Mouse (Mus musculus) hindbrain, embryonic 14.5 days (tissue): ENCODE measurements around the gene Kcnj4. TPM values are rescaled to one million over a fixed set of nuclear protein-coding genes. Genes with fewer than 3 reads are reported as not detected.

Source experiments
- ATAC-seq: fragments of 200-750 bp; cut with Nextera tagmentation; 2 replicates; pipeline ENCODE4 v1.8.0; 2017; ENCODE audit warnings: moderate number of reproducible peaks, mild to moderate bottlenecking, moderate TSS enrichment, moderate library complexity; ENCODE audit not compliant: low FRiP score
- DNase-seq: peaks from one replicate; pipeline ENCODE4 v3.0.0-alpha.2; 2015; ENCODE audit warnings: low spot score
- H3K27ac ChIP-seq: fragments of 300-500 bp; sonication (generic); 2 replicates; pipeline ENCODE4 v1.5.1; 2014; ENCODE audit warnings: mild to moderate bottlenecking, moderate library complexity
- H3K27me3 ChIP-seq: fragments of 300-500 bp; sonication (generic); 2 replicates; pipeline ENCODE4 v1.6.1; 2014; ENCODE audit warnings: mild to moderate bottlenecking, low read length, mixed read lengths; ENCODE audit not compliant: control insufficient read depth, insufficient read depth
- H3K36me3 ChIP-seq: fragments of 300-500 bp; sonication (generic); replicated peaks from 2 replicates; pipeline ENCODE4 v1.6.1; 2014; ENCODE audit not compliant: control insufficient read depth, insufficient read depth
- H3K4me1 ChIP-seq: fragments of 300-500 bp; sonication (generic); replicated peaks from 2 replicates; pipeline ENCODE4 v1.6.1; 2014; ENCODE audit warnings: antibody characterized with exemption, low read length, mixed read lengths; ENCODE audit not compliant: control insufficient read depth, insufficient read depth
- H3K4me2 ChIP-seq: fragments of 300-500 bp; sonication (generic); replicated peaks from 2 replicates; pipeline ENCODE4 v1.6.1; 2014; ENCODE audit warnings: mild to moderate bottlenecking, moderate library complexity
- H3K4me3 ChIP-seq: fragments of 300-500 bp; sonication (generic); replicated peaks from 2 replicates; pipeline ENCODE4 v1.5.1; 2014; ENCODE audit warnings: mild to moderate bottlenecking, low read length
- H3K9ac ChIP-seq: fragments of 300-500 bp; sonication (generic); 2 replicates; pipeline ENCODE4 v1.6.1; 2014
- H3K9me3 ChIP-seq: fragments of 300-500 bp; sonication (generic); 2 replicates; pipeline ENCODE4 v1.6.1; 2016; ENCODE audit warnings: low read length; ENCODE audit not compliant: control insufficient read depth
- WGBS: fragments of 180-500 bp; shearing (Covaris S2); extraction: QIAGEN DNeasy Blood & Tissue Kit; methylation state at CpG from one replicate; pipeline ENCODE4 v1.1.7; 2014; 5-methylcytosine and 5-hydroxymethylcytosine counted together
- polyA plus RNA-seq: library from polyadenylated mRNA; unstranded; fragments of >200 nt; fragmentation: Nextera tagmentation; extraction: Ambion mirVana; gene quantifications from 2 replicates; pipeline ENCODE4 v1.2.1, GENCODE M21; 2014

Gene Kcnj4
- polyA plus RNA-seq, 1 experiment from 2014 or later, result not detected

DNA sequence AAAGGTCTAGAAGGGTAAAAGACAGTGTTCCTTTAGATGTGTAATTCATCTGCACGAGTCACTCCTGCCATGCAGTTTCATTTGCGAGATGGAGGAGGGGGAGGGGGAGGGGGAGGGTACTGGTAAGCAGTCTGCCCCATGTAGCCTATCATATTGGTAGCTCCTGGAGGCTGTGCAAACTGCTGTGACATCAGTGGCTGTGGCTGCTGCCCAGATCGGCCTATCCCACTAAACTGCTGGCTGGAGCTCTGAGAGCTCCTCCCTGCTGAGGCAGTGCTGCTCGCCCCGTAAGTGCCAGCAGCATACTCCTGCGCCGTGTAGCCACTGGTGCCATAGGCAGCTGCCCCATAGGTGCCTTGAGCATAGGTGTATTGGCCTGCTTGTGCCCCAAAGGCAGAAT lies 24.9 kb upstream of the Kcnj4 start:
- no peaks in the 10 kb centered on the region for H3K4me1 ChIP-seq
- H3K9me3 ChIP-seq, result no peaks in the 10 kb centered on the region
- no peaks in the 10 kb centered on the region for H3K27me3 ChIP-seq
- 76% methylated on average over 7 of the region's 7 CpGs for WGBS
- peaks cover 94% of the 10 kb centered on the region for H3K36me3 ChIP-seq
- H3K4me2 ChIP-seq, result no peak overlapping the region
- no peak overlapping the region for H3K9ac ChIP-seq
- DNase-seq (no peak), ATAC-seq (no peak)
- no peak overlapping the region for H3K4me3 ChIP-seq
- no peak overlapping the region for H3K27ac ChIP-seq

DNA sequence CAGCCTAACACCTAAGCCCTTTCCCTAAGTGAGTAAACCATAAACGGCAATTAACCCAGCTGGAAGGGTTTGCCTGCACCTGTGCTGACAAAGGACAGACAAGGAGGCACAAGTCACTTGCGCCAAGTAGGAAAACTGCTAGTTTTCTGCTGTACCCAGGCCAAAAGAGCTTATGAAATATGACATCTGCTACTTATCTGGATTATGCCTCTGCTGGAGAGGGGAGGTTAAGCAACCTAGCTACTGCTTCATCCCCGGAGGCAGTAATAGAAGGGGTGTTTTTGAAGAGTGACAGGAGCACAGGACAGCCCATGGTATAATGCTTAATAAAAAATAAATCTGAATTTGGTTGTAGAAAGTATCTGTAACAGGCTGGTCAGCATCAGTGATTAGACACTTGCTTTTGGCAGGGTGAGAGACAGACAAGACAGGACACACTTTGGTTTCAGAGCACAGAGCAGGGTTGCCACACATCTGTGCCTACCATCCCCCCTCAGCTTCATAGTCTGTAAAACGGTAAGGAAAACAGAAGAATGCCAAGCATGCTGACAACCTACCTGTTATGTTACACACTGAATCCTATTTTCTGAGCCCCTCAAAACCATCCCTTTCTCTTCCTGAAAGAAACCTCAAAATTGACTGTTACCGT lies 23.1 kb upstream of the Kcnj4 start:
- Histone ChIP-seq H3K4me1 (no peaks in the 10 kb centered on the region), H3K36me3 (peaks cover 76% of the 10 kb centered on the region), H3K9ac (no peak overlapping the region), H3K9me3 (no peaks in the 10 kb centered on the region), H3K27me3 (no peaks in the 10 kb centered on the region), H3K4me3 (no peak overlapping the region), H3K4me2 (no peak overlapping the region), H3K27ac (no peak overlapping the region)
- DNase-seq (no peak), ATAC-seq (no peak)
- WGBS, result 79% methylated on average over 5 of the region's 5 CpGs

DNA sequence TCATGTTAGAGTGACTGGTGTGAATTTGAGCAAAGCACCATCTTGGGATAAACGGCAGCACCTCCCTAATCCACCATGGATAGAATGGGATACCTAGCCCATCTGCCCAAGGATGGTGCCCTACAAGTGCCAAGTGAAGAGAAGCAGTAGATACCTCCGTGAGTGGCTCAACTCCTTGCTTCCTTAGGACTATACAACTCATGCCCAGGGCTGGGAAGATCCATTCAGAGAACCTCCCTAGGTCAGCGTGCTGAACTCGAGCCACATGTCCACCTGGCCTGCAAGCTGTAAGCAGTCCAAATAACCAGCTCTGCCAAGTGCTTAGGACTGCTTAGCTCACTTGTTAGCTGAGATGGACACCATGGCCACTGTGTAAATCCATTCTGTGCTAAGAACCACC lies 22.2 kb upstream of the Kcnj4 start:
- no peak for ATAC-seq
- no peak for DNase-seq
- H3K27ac ChIP-seq, result no peak overlapping the region
- no peak overlapping the region for H3K9ac ChIP-seq
- no peaks in the 10 kb centered on the region for H3K27me3 ChIP-seq
- H3K4me2 ChIP-seq, result no peak overlapping the region
- 88% methylated on average over 4 of the region's 4 CpGs for WGBS
- H3K36me3 ChIP-seq, result peaks cover 67% of the 10 kb centered on the region
- H3K4me1 ChIP-seq, result no peaks in the 10 kb centered on the region
- H3K4me3 ChIP-seq, result no peak overlapping the region
- no peaks in the 10 kb centered on the region for H3K9me3 ChIP-seq

DNA sequence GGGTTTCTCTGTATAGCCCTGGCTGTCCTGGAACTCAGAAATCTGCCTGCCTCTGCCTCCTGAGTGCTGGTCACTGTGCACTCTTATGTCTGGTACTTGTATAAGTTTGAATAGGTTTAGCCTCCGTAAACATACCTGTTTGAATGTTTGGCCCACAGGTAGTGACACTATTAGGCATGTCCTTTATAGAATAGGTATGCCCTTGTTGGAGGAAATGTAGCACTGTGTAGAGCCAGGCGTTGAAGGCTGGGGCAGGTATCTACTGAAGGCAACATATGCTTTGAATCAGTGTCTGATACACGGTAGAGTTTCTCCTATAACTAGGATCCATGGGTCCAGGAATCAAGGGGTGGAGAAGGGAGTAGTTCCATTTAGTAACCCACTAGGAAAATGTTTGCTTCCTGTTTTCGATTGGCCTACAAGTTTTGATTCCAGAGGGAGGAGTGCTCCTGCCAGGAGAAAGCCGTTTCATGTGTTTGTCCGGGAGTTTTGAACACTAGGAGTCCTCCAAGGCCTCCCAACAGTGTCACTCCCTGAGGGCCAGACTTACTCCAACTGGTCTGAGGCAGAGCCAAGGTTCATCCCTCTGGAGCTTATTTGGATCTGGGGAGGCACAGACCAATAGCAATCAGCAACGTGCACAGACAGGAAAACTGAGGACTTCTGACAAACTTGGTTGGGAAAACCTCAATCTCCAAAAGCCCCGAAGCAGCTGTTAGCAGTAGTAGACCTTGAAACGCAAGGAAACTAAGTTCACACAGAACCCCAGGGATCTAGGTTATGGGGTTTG lies 21.1 kb upstream of the Kcnj4 start:
- peak; percentile 40 for DNase-seq
- Histone ChIP-seq H3K9ac (no peak overlapping the region), H3K4me1 (no peaks in the 10 kb centered on the region), H3K4me2 (no peak overlapping the region), H3K27me3 (no peaks in the 10 kb centered on the region), H3K27ac (no peak overlapping the region), H3K4me3 (no peak overlapping the region), H3K36me3 (peaks cover 56% of the 10 kb centered on the region), H3K9me3 (no peaks in the 10 kb centered on the region)
- 64% methylated on average over 9 of the region's 9 CpGs for WGBS
- ATAC-seq, result peak; percentile 22; the same call in 1 of the 2 replicates

DNA sequence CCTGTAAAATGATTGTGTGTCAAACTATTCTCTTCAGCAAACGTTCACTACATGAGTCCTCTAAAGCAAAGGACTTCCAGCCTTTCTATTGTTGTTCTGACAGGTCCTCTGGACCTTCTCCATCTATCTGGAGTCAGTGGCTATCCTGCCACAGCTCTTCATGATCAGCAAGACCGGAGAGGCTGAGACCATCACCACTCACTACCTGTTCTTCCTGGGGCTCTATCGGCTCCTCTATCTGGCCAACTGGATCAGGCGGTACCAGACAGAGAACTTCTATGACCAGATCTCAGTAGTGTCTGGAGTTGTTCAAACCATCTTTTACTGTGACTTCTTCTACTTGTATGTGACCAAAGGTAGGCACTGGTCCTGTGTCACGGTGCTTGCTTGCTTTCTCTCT lies 20.5 kb upstream of the Kcnj4 start:
- 83% methylated on average over 5 of the region's 5 CpGs for WGBS
- ATAC-seq, result peak; percentile 6; the same call in 1 of the 2 replicates
- Histone ChIP-seq H3K27ac (no peak overlapping the region), H3K27me3 (no peaks in the 10 kb centered on the region), H3K4me3 (no peak overlapping the region), H3K36me3 (peaks cover 50% of the 10 kb centered on the region), H3K4me1 (no peaks in the 10 kb centered on the region), H3K9ac (no peak overlapping the region), H3K9me3 (no peaks in the 10 kb centered on the region), H3K4me2 (no peak overlapping the region)
- no peak for DNase-seq

DNA sequence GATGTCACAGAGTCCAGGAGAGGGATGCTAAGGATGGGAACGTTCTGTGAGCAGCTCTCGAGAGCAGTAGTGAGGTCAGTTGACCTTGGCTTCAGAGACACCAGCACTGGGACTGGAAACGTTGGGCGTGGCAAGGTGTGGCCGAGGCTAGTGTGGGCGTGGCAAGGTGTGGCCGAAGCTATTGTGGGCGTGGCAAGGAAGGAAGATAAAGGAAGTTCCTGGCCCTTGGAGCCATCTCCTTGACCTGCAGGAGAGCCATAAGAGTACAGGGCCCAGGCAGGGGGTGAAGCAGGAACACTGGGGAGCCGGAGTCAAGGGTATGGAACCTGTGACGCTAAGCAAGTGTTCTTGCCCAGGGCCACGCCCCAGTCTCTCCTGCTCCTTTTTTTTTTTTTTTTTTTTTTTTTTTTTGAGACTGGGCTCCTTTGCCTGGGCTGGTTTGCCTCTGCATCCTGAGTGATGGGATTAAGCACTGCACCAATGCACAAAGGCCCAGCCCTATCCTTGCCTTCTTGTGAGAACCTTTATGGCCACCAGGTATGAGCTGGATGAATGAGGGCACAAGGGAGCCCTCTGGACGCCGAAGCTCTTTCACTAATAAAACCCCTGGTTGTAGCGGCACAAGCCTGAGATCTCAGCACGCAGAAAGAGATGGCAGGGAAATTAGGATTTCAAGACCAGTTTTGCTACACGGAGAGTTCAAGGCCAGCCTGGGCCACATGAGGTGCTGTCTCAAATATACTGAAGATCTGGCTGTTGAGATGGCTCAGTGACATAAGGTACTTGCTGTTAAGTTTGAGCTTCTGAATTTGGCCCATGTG lies 14.6 kb upstream of the Kcnj4 start:
- 52% methylated on average over 16 of the region's 16 CpGs for WGBS
- Histone ChIP-seq H3K27me3 (peaks cover 41% of the 10 kb centered on the region), H3K9me3 (no peaks in the 10 kb centered on the region), H3K4me3 (no peak overlapping the region), H3K4me2 (no peak overlapping the region), H3K9ac (no peak overlapping the region), H3K4me1 (peaks cover 18% of the 10 kb centered on the region), H3K36me3 (no peaks in the 10 kb centered on the region), H3K27ac (no peak overlapping the region)
- ATAC-seq (no peak), DNase-seq (no peak)

DNA sequence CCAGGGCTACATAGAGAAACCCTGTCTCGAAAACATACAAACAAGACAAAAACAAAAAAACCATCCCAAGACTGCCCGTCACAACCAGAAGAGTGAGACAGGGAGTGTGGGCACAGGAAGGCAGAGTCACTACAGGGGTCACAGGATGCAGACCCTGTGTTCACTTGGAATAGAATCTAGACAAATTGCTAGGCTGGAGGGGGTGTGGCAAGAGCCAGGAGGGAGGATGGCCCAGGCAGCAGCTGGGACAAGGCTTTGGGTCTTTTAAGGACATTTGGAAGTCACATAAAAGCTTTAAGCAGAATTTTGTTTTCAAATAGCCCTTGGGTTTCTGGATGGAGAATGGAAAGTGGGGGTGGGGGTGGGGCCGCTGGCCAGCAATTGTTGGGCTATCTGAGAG lies 13.5 kb upstream of the Kcnj4 start:
- Histone ChIP-seq H3K27ac (no peak overlapping the region), H3K36me3 (no peaks in the 10 kb centered on the region), H3K9ac (no peak overlapping the region), H3K4me2 (no peak overlapping the region), H3K27me3 (peaks cover 51% of the 10 kb centered on the region), H3K4me3 (no peak overlapping the region), H3K9me3 (no peaks in the 10 kb centered on the region), H3K4me1 (peaks cover 18% of the 10 kb centered on the region)
- DNase-seq (no peak), ATAC-seq (no peak)
- 85% methylated on average over 3 of the region's 3 CpGs for WGBS

DNA sequence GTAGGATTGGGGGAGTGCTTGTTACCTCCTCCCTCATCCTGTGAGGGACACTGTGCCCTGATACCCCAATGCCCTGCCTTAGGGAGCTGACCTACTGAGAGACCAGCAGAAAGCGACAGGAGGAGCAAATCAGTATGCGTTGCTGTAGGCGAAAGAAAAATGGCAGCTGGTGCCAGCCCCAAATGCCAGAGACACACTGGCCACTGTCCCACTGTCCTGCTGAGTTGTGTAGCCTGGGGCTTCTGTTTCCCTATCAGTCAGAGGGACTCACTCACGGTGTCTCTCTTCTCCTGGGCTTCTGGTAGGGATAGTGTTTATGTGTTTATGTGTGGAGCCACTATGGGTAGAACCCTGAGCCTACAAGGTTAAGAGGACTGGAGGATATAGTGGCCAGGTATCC lies 12.7 kb upstream of the Kcnj4 start:
- 51% methylated on average over 4 of the region's 4 CpGs for WGBS
- peaks cover 59% of the 10 kb centered on the region for H3K27me3 ChIP-seq
- H3K4me3 ChIP-seq, result no peak overlapping the region
- H3K4me2 ChIP-seq, result no peak overlapping the region
- H3K36me3 ChIP-seq, result no peaks in the 10 kb centered on the region
- ATAC-seq (no peak), DNase-seq (no peak)
- no peak overlapping the region for H3K27ac ChIP-seq
- H3K9me3 ChIP-seq, result no peaks in the 10 kb centered on the region
- peaks cover 18% of the 10 kb centered on the region for H3K4me1 ChIP-seq
- H3K9ac ChIP-seq, result no peak overlapping the region
